19 mouse cellular contexts compared by ENCODE assay signal in genomic region chr5:128455732-128456131, GRCm38 (mm10). TPM values are rescaled to one million over a fixed set of nuclear protein-coding genes. Genes with fewer than 3 reads are reported as not detected.
"Had no signal": no experiment of that assay in that cellular context is flagged by ENCODE, and none has a peak within 500 bp of the region (broad histone marks: within the 10 kb centered on the region; RNA-seq: fewer than 3 reads in every experiment).

No protein-coding gene starts in this region.

- DNase-seq: liver, postnatal 0 days; lung, adult 2 months; lung, postnatal 14 days; lung, postnatal 36 days; right cerebral cortex, postnatal 14 days; thymus, adult 2 months; thymus, postnatal 25 days; thymus, postnatal 4 days had no signal

- H3K4me1 ChIP-seq: lung, embryonic 15.5 days; megakaryocyte, embryonic 14.5 days; neural tube, embryonic 12.5 days; stomach, embryonic 15.5 days had no signal

- H3K27me3 ChIP-seq: lung, embryonic 15.5 days; megakaryocyte, embryonic 14.5 days; midbrain, embryonic 13.5 days; midbrain, embryonic 15.5 days; neural tube, embryonic 12.5 days; stomach, embryonic 15.5 days had no signal

- H3K36me3 ChIP-seq: lung, embryonic 15.5 days; midbrain, embryonic 13.5 days; midbrain, embryonic 15.5 days; neural tube, embryonic 12.5 days; stomach, embryonic 15.5 days had no signal

- H3K9ac ChIP-seq: liver, postnatal 0 days; lung, embryonic 15.5 days; midbrain, embryonic 13.5 days; midbrain, embryonic 15.5 days; neural tube, embryonic 12.5 days; stomach, embryonic 15.5 days had no signal

- H3K4me3 ChIP-seq: lung, embryonic 15.5 days; megakaryocyte, embryonic 14.5 days; midbrain, embryonic 13.5 days; midbrain, embryonic 15.5 days; neural tube, embryonic 12.5 days; stomach, embryonic 15.5 days had no signal

- H3K27ac ChIP-seq: lung, embryonic 15.5 days; macrophage; midbrain, embryonic 13.5 days; midbrain, embryonic 15.5 days; neural tube, embryonic 12.5 days; stomach, embryonic 15.5 days; stomach, postnatal 0 days had no signal

- H3K9me3 ChIP-seq: lung, embryonic 15.5 days; midbrain, embryonic 13.5 days; midbrain, embryonic 15.5 days; neural tube, embryonic 12.5 days; stomach, embryonic 15.5 days had no signal

- ATAC-seq: liver, postnatal 0 days; lung, postnatal 0 days; midbrain, embryonic 13.5 days; midbrain, embryonic 15.5 days had no signal

- H3K4me2 ChIP-seq: lung, embryonic 15.5 days; midbrain, embryonic 11.5 days; midbrain, embryonic 13.5 days; midbrain, embryonic 15.5 days; neural tube, embryonic 12.5 days; stomach, embryonic 15.5 days had no signal

RNA-seq across cellular contexts. Expression of gene Tmem132d, which starts 22.9 kb away (rescaled TPM):
- polyA plus RNA-seq: liver, postnatal 0 days; macrophage; spleen, adult 2 months had no signal
